Mouse (Mus musculus): ENCODE measurements around the gene Filip1l. TPM values are rescaled to one million over a fixed set of nuclear protein-coding genes. Genes with fewer than 3 reads are reported as not detected.
A peak's percentile ranks its signal among the peaks of the same experiment; 100 is the strongest.

Filip1l gene
- total RNA-seq, 2 experiments from 2014 or later = 44.5 to 46.5 TPM

- no peak for DNase-seq
- intact Hi-C loops (cut with DNase I; ENCODE audit: low total_unique reads) = no loop called here
These were observed 70.3 kb downstream of the Filip1l start for GRCm38 (mm10) chr16:57423001-57423800.

- intact Hi-C loops (cut with DNase I; ENCODE audit: low total_unique reads) = no loop called here
These were observed 73.8 kb downstream of the Filip1l start for GRCm38 (mm10) chr16:57426680-57427079.

GRCm38 (mm10) chr16:57427516-57428285, 74.8 kb downstream of the Filip1l start:
- intact Hi-C loops (cut with DNase I; ENCODE audit: low total_unique reads) = no loop called here
- peak; percentile 33 for DNase-seq

More at GRCm38 (mm10) chr16:57426680-57427079, 73.8 kb downstream of the Filip1l start:
- DNase-seq = no peak

- no peak for DNase-seq
- intact Hi-C loops (cut with DNase I; ENCODE audit: low total_unique reads) = no loop called here
These were observed 76.1 kb downstream of the Filip1l start for GRCm38 (mm10) chr16:57428977-57429376.

GRCm38 (mm10) chr16:57431294-57431693, 78.4 kb downstream of the Filip1l start:
- intact Hi-C loops (cut with DNase I; ENCODE audit: low total_unique reads) = no loop called here
- no peak for DNase-seq

- intact Hi-C loops (cut with DNase I; ENCODE audit: low total_unique reads) = no loop called here
- no peak for DNase-seq
These were observed 80.3 kb downstream of the Filip1l start for GRCm38 (mm10) chr16:57433173-57433572.

- DNase-seq = no peak
These were observed 80.8 kb downstream of the Filip1l start for GRCm38 (mm10) chr16:57433671-57434070.

GRCm38 (mm10) chr16:57434640-57435039, 81.7 kb downstream of the Filip1l start:
- intact Hi-C loops (cut with DNase I; ENCODE audit: low total_unique reads) = no loop called here
- DNase-seq = no peak

More at GRCm38 (mm10) chr16:57433671-57434070, 80.8 kb downstream of the Filip1l start:
- intact Hi-C loops (cut with DNase I; ENCODE audit: low total_unique reads) = no loop called here

GRCm38 (mm10) chr16:57437523-57438287, 84.8 kb downstream of the Filip1l start:
- intact Hi-C loops (cut with DNase I; ENCODE audit: low total_unique reads) = no loop called here
- DNase-seq = no peak

- intact Hi-C loops (cut with DNase I; ENCODE audit: low total_unique reads) = no loop called here
- DNase-seq = no peak
These were observed 85.4 kb downstream of the Filip1l start for GRCm38 (mm10) chr16:57438288-57438685.

- intact Hi-C loops (cut with DNase I; ENCODE audit: low total_unique reads) = no loop called here
- no peak for DNase-seq
These were observed 86.3 kb downstream of the Filip1l start for GRCm38 (mm10) chr16:57439206-57439605.

GRCm38 (mm10) chr16:57440706-57441437, 88.0 kb downstream of the Filip1l start:
- intact Hi-C loops (cut with DNase I; ENCODE audit: low total_unique reads) = no loop called here
- no peak for DNase-seq

GRCm38 (mm10) chr16:57445096-57446094, 92.5 kb downstream of the Filip1l start:
- intact Hi-C loops (cut with DNase I; ENCODE audit: low total_unique reads) = no loop called here
- DNase-seq = no peak

GRCm38 (mm10) chr16:57453009-57453408, 100.1 kb downstream of the Filip1l start:
- intact Hi-C loops (cut with DNase I; ENCODE audit: low total_unique reads) = no loop called here
- DNase-seq = no peak

GRCm38 (mm10) chr16:57454106-57454763, 101.3 kb downstream of the Filip1l start:
- intact Hi-C loops (cut with DNase I; ENCODE audit: low total_unique reads) = no loop called here
- no peak for DNase-seq

GRCm38 (mm10) chr16:57455573-57455972, 102.7 kb downstream of the Filip1l start:
- intact Hi-C loops (cut with DNase I; ENCODE audit: low total_unique reads) = no loop called here
- DNase-seq = no peak

- DNase-seq = no peak
- intact Hi-C loops (cut with DNase I; ENCODE audit: low total_unique reads) = no loop called here
These were observed 103.1 kb downstream of the Filip1l start for GRCm38 (mm10) chr16:57456003-57456402.
